Mouse (Mus musculus) left cerebral cortex, postnatal 14 days (tissue): Measurements from ENCODE around the gene Rcan1. TPM values are rescaled to one million over a fixed set of nuclear protein-coding genes. Genes with fewer than 3 reads are reported as not detected.
"Not testable (repeated sequence)": the region's sequence is repeated elsewhere in the genome, so short reads cannot be mapped to it uniquely, and the experiment has no call there.

ENCODE experiments used
- DNase-seq, 2 experiments: peaks; one replicate each; pipeline ENCODE4 v3.0.0; 2021 to 2022; ENCODE audit warnings: low spot score in 2 of 2, mixed read lengths in 1 of 2
- intact Hi-C: fragments of 180-260 bp; cut with DNase I; formaldehyde crosslinking; loops from one replicate; pipeline ENCODE4 v1.15.1; 2025
- total RNA-seq, 2 experiments: library from RNA; stranded (reverse); gene quantifications; 2 replicates each; pipeline ENCODE4 v1.2.3; 2021

Rcan1 gene
- total RNA-seq, 2 experiments from 2014 or later = 49.8 to 55.8 TPM

DNA sequence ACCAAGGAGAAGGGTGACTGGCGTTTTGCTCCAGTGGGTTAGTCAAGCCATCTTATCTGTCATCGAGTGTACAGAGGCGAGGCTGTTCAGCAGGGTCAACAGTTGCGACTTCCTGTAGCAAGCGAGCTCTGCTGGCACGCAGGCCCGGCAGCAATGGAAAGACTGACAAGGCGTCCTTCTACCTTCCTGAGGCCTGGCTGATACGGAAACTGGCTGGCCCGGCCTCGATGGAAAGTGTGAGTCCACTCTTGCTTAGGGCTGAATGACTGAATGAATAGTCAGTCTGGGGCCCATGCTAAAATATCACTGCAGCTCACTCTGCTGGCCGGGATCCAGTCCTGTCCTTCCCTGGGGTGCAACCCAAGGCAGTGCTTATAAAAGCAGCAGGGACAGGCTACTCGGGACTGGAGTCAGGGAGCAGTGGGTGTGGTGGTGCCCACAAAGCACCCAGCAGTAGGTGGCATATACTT lies 27.0 kb downstream of the Rcan1 start:
- DNase-seq = no peak
- intact Hi-C loops = no loop called here

DNA sequence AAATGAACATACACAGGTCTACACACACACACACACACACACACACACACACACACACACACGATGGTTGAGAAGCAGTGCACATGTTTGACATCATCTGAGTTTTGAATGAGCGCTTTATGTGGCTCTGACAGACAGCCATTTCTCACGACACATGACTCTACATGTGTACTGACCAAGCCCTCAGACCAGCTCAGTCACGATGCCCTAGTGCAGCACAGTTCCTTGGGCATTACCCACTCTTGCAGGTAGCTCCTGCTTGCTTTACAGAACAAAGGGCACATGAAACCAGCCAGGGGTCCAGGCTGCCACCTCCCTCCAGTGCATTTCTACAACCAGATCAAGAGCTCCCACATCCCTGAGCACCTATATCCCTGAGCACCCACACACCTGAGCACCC lies 27.7 kb downstream of the Rcan1 start:
- intact Hi-C loops = no loop called here

DNA sequence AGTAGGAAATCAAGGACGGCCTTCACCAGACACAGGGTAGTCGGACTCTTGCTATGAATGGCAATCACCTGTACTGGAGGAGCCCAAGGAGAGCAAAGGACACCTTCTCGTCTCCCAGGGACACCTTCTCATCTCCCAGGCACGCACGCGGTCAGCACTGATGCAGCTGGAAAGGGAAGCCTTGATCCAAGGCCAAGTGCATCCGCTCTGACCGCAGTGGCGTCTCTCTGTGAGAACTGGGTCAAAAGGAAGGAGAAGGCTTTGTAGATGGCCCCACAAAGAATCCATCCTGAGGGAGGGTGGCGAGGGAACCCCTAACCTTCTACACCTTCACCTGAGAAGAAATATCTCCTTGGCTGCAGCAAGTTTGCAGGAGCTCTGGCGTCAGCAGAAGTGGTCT lies 28.5 kb downstream of the Rcan1 start:
- intact Hi-C loops = no loop called here
- DNase-seq = no peak

More for the DNA sequence above, 27.7 kb downstream of the Rcan1 start:
- DNase-seq = no peak

DNA sequence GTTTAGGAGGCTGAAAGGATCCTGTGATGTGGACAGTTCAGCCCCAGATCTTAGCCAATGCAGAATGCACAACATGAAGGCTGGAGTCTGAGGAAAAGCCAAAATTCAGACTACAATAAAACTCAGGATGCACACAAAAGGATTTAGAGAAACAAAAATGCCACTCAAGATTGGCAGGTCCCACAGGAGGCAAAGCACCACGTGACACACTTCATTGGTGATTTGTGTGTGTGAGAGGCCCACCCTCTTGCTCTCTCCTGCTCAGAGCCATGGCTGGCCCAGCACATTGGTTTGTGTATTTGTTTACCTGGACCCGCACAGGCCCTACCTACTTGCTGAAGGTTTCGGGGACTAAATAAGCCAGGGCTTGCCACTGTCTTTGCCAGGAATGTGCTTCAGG lies 29.5 kb downstream of the Rcan1 start:
- DNase-seq = no peak
- intact Hi-C loops = no loop called here

DNA sequence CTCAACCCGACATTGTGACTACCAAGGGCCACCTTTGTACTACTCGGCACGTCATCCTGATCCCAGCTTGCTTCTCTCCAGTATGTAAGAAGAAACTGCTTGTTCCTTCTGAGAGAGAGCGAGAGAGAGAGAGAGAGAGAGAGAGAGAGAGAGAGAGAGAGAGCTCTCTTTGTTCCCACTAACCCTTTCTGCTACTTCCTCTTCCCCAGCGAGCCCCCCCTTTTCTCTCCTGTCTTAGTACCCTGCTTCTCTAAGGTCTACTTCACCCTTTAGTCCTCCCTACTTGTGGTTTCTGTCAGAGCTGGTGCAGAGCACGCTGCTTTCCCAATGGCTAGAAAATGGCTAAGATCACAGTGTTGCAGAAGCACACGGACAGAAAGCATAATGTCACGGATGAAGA lies 30.4 kb downstream of the Rcan1 start:
- intact Hi-C loops = no loop called here
- no peak for DNase-seq

DNA sequence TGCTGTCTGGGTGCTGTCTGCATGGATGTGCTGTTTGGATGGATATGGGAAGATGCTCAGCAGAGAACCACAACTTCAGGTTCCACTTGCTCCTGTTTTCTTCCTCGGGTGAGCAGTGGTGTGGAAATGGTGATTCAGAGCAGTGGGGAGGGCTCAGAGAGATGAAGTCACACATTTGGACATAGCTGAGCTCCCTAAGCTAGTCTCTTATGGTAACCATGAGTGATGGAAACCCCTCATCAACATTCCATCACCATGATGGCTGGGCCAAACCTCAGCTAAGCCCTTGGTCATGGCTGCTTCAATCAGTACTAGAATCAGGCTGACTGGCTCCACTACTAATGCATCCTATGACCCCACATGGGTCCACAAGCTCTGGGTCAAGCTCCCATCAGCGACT lies 30.9 kb downstream of the Rcan1 start:
- intact Hi-C loops = no loop called here
- DNase-seq = no peak

DNA sequence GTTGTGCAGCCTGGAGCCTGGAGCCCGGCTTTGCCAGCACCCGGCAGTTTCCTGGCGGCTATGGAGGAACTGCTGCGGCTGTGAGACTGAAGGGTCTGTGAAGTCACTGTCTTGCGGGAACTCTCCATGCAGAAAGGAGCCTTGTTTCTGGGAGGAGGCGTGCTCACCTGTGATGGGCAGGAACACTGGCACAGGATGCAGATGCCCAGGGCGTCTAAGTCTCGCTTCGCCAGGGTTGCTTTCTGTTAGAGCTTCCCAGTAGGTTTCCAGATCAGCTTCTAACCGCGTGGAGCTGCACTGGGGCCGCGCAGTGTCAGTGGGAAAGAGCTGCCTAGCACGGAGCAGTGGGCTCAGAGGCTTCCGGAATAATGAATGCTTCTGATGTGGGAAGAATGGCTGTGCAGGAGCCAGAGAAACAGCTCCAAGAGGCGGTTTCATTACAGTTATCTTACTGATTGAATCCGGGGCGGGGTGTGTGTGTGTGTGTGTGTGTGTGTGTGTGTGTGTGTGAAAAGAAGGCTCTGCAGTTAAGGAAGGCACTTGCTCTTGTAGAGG lies 35.2 kb downstream of the Rcan1 start:
- DNase-seq = peak in 1 of 2 experiments; percentile 26
- intact Hi-C loops = no loop called here

DNA sequence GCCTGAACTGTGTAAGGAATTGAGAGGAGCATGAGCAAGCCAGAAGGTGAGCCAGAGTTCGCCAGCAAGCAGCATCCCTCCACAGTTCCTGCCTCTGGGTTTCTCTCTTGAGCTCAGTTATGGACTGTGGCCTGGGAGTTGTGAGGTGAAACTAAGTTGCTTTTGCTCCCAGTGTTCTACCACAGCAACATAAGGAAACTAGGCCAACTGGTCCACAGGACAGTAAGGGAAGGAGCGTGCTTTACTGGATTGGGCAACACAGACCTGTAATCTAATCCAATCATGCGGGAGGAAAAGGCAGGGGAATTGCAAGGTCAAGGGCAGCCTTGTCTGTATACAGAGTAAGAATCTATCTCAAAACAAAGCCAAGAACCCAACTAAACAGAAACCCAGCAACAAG lies 37.5 kb downstream of the Rcan1 start:
- no peak for DNase-seq
- intact Hi-C loops = no loop called here

DNA sequence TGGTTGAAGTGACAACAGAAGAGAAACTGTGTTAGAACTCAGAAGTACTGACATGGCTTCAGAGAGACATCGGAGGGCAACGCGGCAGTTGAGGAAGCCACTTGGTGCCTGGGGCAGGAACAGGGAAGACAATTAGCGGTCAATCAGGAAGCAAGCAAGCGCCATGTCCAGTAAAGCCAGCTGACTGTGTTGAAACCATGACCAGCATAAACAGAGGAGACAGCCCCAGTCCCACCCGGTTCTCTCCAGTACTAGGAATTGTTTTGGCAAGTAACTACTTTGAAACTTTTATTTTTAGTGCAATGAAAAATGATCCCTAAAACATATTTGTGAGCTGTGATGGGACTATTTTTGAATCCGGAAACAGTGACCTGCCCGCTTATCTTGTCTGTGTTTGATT lies 39.9 kb downstream of the Rcan1 start:
- intact Hi-C loops = no loop called here
- no peak for DNase-seq

DNA sequence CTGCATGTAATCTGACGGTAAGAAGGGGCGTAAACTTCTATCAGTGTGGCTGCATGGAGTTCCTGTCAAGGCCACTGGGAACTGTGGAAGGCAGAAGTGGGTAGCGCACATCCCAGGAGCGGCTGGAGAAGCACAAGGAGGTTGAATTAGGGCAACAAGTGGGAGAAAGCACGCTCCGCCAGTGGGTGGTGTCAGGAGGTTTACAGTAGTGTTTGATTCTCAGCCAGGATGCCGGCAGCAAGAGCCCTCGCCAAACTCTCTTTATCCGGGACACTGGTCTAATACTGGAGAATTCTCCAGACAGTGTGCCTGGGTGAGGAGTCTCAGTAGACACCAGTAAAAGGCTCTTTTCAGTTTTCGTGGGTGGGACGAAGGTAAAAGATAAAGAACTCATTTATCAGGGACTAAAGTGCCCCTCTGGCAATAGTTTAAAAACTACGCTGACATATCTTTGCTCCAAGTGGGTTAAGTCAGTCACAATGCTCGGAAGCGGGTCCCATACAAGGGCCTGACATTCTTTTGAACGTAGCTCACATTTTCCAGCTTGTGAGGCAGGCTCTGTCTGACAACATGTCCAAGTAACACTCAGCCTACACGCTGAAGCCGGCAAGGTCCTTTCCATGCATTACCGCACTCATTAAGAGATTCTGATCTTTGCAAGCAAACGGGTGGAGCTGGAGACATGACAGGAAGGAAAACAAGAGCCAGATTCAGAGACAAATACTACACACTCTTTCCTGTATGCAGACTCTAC lies 42.3 kb downstream of the Rcan1 start:
- DNase-seq = peak; percentile 24 to 41
- intact Hi-C loops = no loop called here

DNA sequence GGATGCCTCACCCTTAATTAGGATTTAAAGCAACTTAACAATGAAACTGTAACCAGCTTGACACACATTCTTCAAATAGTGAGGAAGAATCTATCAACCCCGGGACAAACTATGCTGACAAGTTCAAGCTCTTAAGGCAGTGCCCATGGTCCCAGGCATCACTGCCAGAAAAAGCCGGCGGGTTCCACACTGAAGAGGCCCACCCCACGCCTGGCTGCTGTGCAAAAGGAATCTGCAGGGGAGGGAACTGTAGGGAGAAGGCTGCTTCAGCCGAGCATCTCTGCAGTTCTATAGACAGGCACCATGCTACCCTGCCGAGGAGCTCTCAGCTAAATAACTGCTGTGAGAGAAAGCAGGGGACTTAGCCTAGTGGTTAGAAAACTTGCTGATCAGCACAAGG lies 44.0 kb downstream of the Rcan1 start:
- no peak for DNase-seq

DNA sequence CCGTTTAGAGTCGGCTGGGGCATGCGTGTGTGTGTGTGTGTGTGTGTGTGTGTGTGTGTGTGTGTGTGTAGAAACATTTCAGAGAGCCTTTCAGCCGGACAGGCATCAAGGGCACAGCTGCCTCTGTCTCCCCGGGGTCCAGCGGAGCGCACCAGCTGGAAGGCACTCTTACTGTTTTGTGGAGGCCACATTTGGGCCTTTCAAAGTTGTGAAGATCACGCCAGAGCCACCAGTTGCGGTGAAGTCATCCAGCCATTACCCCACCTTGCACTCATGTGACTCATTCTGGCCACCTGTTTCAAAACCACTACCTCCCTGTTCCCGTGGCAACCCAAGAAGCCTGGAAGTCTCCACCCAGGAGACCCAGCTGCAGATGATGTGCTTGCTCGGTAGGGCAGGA lies 44.8 kb downstream of the Rcan1 start:
- intact Hi-C loops = no loop called here
- DNase-seq = no peak

More for the DNA sequence above, 44.0 kb downstream of the Rcan1 start:
- intact Hi-C loops = no loop called here

DNA sequence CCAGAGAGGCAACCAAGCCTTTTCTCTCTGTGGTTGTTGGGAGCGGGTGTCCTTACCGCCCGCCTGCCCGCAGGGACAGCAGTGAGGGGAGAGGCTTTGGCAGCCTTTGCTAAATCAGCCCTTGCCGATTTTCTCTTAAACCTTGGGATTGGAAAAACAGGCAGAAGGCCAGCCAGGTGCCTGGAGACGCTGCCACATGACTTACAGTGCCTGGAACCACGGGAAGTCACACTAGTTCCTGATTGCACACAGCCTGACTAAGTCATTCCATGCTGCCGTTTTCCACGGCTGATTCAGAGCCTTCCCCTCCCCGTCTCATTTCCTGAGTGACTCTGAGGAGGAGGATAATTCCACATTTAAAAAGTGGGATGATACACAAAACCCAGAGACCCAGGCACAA lies 47.3 kb downstream of the Rcan1 start:
- DNase-seq = peak; percentile 30 to 37
- intact Hi-C loops = no loop called here

DNA sequence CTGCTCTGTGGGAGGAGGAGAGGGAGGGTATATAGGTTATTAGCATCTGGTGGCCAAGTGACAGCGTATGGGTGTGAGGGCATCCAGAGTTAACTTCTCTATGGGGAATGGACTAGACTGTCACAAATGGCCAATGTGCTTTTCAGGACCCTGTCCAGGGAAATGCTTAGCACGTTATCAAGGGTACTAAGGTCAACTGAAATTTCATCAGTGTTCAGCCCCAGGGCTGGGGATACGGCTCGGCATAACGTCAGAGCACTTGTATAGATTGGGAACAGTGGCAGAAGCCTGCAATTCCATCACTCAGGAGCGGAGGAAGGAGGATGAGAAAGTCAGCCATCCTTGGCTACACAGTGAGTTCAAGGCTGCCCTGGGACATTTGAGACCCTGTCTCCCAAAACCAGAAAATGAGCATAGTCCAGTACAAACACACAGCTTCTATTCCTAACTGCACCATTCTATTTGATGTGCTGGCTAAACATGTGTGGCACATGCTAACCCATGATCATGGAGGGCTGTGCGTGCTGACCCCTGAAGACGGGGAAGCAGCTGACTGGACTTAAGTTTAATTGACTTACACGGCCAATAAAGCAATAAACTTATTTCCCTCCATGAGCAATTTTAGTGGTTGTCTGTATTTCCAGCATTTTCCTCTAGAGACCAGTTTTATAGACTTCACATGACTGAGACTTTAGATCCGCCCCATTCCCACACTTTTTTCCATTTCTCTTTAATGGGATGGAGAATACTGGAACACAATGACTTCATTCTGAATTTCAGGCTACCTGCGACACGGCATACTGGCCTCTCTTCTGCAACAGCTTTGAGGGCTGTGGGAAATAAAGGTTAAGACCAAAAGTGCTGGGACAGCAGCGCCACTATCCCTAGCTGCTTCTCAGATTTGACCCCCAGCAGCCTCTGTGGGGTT lies 48.0 kb downstream of the Rcan1 start:
- no peak for DNase-seq
- intact Hi-C loops = no loop called here

DNA sequence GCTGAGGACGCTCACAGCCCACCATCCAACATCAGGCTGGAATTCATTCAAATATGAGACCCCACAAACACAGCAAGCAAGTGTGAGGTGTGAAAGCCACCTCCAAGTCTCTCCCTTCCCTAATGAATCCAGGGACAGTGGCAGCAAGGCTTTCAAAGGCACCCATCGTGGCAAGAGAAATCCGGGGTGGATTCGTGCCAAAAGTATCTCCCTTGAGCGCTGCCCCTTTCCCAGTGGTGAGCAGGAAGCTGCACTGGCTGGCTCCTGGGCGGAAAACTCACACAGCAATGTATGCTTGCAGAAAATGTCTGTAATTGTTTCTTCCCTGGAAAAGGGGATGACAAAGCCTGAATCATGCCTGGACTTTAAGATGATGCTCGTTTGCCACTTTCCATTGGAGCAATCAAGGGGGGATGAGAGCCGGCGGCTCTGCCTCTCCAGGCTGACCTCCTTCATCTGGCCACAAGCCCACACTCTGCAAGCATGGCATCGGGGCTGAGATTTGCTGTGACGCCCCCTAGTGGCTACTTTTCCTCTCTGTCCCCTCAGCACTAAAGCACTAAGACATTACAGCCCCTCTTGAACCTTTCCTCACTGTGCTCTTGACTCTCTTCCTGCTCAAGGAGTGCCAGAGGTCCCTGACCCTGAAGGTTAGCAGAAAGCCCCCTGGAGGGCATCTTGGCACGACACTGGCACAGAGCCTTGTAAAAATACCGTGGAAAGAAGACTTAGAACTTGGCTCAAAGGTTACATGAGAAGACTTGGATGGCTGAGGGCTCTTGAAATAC lies 49.3 kb downstream of the Rcan1 start:
- no peak for DNase-seq
- intact Hi-C loops = no loop called here

DNA sequence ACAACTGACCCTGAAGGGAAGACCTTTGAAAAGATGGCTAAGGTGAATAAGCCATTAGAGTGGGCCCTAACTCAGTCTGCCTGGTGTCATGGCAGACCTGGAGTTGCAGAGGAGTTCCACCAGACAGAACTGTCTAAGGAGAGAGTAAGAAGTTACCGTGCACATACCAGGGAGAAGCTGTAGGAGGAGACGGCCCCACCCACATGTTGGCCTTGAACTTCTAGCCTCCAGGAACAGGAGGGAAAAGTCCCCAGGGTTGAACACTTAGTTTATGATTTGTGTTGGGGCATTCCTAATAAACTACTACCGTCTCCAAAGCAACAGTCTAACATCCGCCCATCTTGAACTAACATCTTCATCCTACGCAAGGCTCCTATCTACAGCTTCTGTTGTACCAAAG lies 50.0 kb downstream of the Rcan1 start:
- intact Hi-C loops = no loop called here
- no peak for DNase-seq

DNA sequence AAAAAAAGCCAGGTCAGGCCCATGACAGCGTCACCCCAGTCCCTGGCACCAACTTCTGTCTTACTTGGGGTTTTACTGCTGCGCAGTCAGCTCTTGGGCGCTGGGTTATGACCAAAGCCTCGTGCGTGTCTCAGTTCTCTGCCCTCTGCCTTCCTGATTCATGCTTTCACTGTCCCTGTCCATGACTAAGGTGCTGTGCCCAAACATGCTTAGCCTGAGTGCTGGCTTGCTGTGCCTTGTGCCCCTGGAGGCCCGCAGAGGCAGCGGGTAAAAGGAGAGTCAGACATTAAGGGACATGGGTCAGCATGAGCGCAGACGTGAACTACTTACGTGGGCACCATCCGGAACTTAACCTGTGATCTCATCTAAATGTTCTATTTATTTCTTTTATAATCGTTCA lies 51.6 kb downstream of the Rcan1 start:
- intact Hi-C loops = no loop called here
- DNase-seq = no peak

DNA sequence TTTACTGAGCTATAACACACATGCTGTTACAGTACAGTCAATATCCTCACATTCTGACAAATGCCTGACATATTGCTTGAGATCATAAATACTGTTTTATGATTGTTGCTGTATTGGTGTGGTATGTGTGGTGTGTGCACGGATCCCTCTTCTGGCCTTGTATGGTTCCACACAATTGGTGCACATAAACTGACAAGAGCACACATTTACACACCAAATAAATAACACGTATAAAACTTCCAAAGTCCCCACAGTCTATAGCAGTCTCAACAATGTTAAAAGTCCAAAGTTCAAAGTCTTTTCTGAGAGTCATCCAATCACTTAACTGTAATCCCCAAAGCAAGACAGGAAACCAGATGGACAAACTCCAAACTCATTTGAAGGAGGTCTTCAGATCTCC lies 53.4 kb downstream of the Rcan1 start:
- no peak for DNase-seq
- intact Hi-C loops = no loop called here

DNA sequence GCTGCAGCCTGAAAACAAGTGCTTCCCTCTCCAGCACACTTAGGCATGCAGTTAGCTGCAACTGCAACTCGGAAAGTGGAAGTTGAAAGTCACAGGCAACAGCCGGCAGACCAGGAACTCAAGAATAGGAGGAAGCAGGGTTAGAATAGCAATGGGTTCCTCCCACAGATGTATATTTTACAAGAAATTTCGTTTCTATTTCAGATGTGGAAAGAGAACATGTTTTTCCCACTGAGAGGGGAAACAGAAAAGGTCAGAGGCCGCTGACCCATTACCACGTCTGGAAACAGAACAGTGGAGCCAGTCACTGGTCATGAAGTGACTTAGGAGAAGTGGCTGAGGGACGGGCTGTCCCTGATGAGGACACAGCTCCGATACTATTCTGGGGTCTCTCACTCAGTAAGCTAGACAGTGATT lies 55.0 kb downstream of the Rcan1 start:
- DNase-seq = no peak
- intact Hi-C loops = no loop called here

DNA sequence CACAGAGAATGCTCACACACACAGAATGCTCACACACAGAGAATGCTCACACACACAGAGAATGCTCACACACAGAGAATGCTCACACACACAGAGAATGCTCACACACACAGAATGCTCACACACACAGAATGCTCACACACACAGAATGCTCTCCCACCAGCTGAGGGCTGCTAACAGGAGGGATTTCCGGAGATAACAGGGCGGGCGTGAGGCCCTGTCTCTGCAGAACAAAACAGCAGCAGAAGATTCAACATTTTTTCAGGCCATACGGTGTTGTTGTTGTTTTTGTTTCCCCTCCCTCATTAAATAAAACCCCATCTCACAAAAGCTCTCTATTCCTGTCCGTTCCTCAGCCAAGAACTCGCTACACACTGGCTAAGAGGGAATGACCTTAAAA lies 55.6 kb downstream of the Rcan1 start:
- DNase-seq, intact Hi-C loops: not testable (repeated sequence)
